Mouse (Mus musculus): ENCODE measurements around the gene Irs4. TPM values are rescaled to one million over a fixed set of nuclear protein-coding genes. Genes with fewer than 3 reads are reported as not detected.
A peak's percentile ranks its signal among the peaks of the same experiment; 100 is the strongest.

The Irs4 gene
- polyA plus RNA-seq (2014; fragmentation: Nextera tagmentation; extraction: Ambion mirVana): 4.0 TPM in 2 replicates

DNA sequence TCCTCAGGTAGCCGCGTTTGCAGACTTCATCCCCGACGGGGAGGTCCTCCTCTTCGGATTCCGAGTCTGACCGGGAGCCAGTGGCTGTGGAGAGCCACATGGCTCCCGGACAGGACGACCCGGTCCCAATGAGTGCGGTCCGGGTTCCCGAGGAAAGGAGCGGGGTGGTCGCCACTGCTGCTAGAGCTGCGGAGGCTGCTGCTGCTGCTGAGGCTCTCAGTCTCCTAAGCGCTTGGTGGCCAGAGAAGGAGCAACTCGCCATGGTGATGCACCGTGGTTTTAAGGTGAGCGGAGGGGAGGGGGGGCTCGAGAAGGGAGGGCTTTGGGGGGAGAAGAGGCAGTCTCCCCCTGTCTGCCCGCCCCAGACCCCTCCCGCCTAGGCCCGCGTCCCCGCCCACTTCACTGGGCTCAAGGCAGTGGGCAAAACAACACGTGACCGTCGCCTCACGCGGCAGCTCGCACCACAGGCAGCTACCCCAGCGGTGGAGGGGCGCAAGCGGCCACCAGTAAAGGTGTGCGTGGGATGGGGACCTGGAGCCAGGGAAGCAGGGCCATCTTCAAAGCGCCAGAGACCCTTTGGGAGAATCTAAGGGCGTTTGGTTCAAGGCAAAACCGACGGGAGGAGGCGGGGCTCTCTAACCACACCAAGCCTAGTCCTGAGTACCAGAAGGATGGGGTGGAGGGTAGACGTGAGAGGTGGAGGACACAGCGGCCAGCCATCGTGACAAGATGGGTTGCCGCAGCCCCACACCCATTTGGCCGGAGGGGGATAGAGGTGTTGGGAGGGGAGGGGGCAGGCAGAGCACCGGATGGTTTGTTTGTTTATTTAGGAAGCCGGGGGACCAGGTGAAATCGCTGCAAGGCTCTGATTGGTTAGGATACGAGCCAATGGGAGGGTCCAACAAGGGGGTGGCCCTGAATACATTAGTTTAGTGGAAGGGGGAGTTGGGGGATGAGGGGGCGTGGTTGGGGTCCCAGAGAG lies at the start of gene Irs4:
Gene Irs4 (minus strand): TSS at position 327 of the 982 bp plus-strand sequence.
- DNase-seq (ENCODE audit: low spot score): peak; percentile 79
- peak within 1 kb of the TSS; percentile 42 for H3K4me3 ChIP-seq (ENCODE audit: low read depth, low read length)
- 24% methylated on average over 47 of the region's 51 CpGs for WGBS
- no peaks in the 10 kb centered on the region for H3K36me3 ChIP-seq (ENCODE audit: control insufficient read depth, insufficient read depth, low read length)
- ATAC-seq (replicated peaks; ENCODE audit: low FRiP score): peak; percentile 78
- peaks cover 37% of the 10 kb centered on the region for H3K27me3 ChIP-seq (ENCODE audit: control insufficient read depth, insufficient read depth, low read length)
- H3K9ac ChIP-seq (ENCODE audit: low read length): no peak within 1 kb of the TSS; the same call in 1 of the 2 replicates
- peak within 1 kb of the TSS; percentile 53 for H3K4me2 ChIP-seq (ENCODE audit: low read depth, low read length, severe bottlenecking)
- peaks cover 2% of the 10 kb centered on the region; the same call in 1 of the 2 replicates for H3K4me1 ChIP-seq (replicated peaks; ENCODE audit: control insufficient read depth, insufficient read depth, low read length)
- no peak within 1 kb of the TSS for H3K27ac ChIP-seq (ENCODE audit: low read depth, low read length)
- H3K9me3 ChIP-seq (ENCODE audit: control insufficient read depth, low read length): no peaks in the 10 kb centered on the region

GRCm38 (mm10) chrX:141750360-141750759 lies 25.3 kb upstream of the Irs4 start:
- Histone ChIP-seq H3K27me3 (ENCODE audit: control insufficient read depth, insufficient read depth, low read length) (no peaks in the 10 kb centered on the region), H3K4me1 (replicated peaks; ENCODE audit: control insufficient read depth, insufficient read depth, low read length) (no peaks in the 10 kb centered on the region), H3K4me2 (ENCODE audit: low read depth, low read length, severe bottlenecking) (no peak overlapping the region), H3K9me3 (ENCODE audit: control insufficient read depth, low read length) (no peaks in the 10 kb centered on the region), H3K4me3 (ENCODE audit: low read depth, low read length) (no peak overlapping the region), H3K36me3 (ENCODE audit: control insufficient read depth, insufficient read depth, low read length) (no peaks in the 10 kb centered on the region), H3K9ac (ENCODE audit: low read length) (no peak overlapping the region), H3K27ac (ENCODE audit: low read depth, low read length) (no peak overlapping the region)
- 70% methylated on average over 2 of the region's 2 CpGs for WGBS
- DNase-seq (ENCODE audit: low spot score): no peak
- ATAC-seq (replicated peaks; ENCODE audit: low FRiP score): no peak

DNA sequence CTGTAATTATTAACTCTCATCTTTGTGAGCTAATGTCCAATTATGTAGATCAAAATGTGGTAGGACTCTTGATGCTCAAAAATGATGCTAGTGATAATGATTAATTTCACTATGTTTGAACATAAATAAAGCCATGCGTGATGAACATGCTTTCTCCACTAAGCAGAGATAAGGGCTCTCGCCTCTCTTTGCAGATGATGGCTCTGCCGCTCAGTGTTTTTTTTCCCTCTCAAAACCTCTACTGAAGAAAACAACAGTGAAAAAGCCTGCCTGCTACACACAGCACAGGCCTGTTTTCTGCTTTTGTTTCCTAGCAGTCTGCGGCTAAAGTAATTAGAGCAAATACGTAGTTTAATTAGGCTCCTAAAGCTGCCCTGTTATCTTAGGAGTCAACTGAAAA lies 4.5 kb upstream of the Irs4 start:
- Histone ChIP-seq H3K27ac (ENCODE audit: low read depth, low read length) (no peak overlapping the region), H3K36me3 (ENCODE audit: control insufficient read depth, insufficient read depth, low read length) (no peaks in the 10 kb centered on the region), H3K9ac (ENCODE audit: low read length) (no peak overlapping the region), H3K9me3 (ENCODE audit: control insufficient read depth, low read length) (no peaks in the 10 kb centered on the region), H3K4me2 (ENCODE audit: low read depth, low read length, severe bottlenecking) (no peak overlapping the region), H3K27me3 (ENCODE audit: control insufficient read depth, insufficient read depth, low read length) (peaks cover 3% of the 10 kb centered on the region; the same call in 1 of the 2 replicates), H3K4me3 (ENCODE audit: low read depth, low read length) (no peak overlapping the region), H3K4me1 (replicated peaks; ENCODE audit: control insufficient read depth, insufficient read depth, low read length) (no peaks in the 10 kb centered on the region)
- ATAC-seq (replicated peaks; ENCODE audit: low FRiP score) (no peak), DNase-seq (ENCODE audit: low spot score) (no peak)
- WGBS: 40% methylated on average over 5 of the region's 5 CpGs

GRCm38 (mm10) chrX:141724391-141724891 lies 622 bp downstream of the Irs4 start:
- Histone ChIP-seq H3K9me3 (ENCODE audit: control insufficient read depth, low read length) (no peaks in the 10 kb centered on the region), H3K36me3 (ENCODE audit: control insufficient read depth, insufficient read depth, low read length) (no peaks in the 10 kb centered on the region), H3K4me3 (ENCODE audit: low read depth, low read length) (peak overlapping the region; percentile 42), H3K27ac (ENCODE audit: low read depth, low read length) (no peak overlapping the region), H3K9ac (ENCODE audit: low read length) (no peak overlapping the region), H3K4me2 (ENCODE audit: low read depth, low read length, severe bottlenecking) (peak overlapping the region; percentile 53), H3K27me3 (ENCODE audit: control insufficient read depth, insufficient read depth, low read length) (peaks cover 37% of the 10 kb centered on the region), H3K4me1 (replicated peaks; ENCODE audit: control insufficient read depth, insufficient read depth, low read length) (peaks cover 2% of the 10 kb centered on the region; the same call in 1 of the 2 replicates)
- DNase-seq (ENCODE audit: low spot score): peak; percentile 62
- 31% methylated on average over 52 of the region's 52 CpGs for WGBS
- peak; percentile 8 for ATAC-seq (replicated peaks; ENCODE audit: low FRiP score)

DNA sequence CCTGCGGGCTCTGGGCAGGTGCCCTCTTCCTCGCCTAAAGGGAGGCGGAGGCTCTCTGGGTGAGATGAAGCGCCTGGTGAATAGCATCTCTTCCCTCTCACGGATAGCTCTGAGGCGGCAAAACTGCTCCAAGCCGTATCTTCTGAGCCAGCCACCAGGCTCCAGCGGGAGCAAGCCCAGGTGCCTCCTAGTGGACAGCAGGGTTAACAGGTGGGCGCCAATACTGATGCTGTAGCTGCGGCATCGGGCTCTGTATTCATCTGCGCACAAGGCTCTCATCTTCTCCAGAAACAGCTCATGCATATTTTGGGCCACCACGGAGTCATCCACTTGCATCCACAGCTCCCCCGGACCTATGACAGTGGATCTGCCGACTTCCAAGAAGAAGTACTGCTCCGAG lies 1.1 kb downstream of the Irs4 start:
- Histone ChIP-seq H3K9me3 (ENCODE audit: control insufficient read depth, low read length) (no peaks in the 10 kb centered on the region), H3K9ac (ENCODE audit: low read length) (no peak overlapping the region), H3K4me1 (replicated peaks; ENCODE audit: control insufficient read depth, insufficient read depth, low read length) (peaks cover 2% of the 10 kb centered on the region; the same call in 1 of the 2 replicates), H3K4me2 (ENCODE audit: low read depth, low read length, severe bottlenecking) (peak overlapping the region; percentile 53), H3K27ac (ENCODE audit: low read depth, low read length) (no peak overlapping the region), H3K36me3 (ENCODE audit: control insufficient read depth, insufficient read depth, low read length) (no peaks in the 10 kb centered on the region), H3K4me3 (ENCODE audit: low read depth, low read length) (peak overlapping the region; percentile 42), H3K27me3 (ENCODE audit: control insufficient read depth, insufficient read depth, low read length) (peaks cover 37% of the 10 kb centered on the region)
- WGBS: 22% methylated on average over 16 of the region's 16 CpGs
- DNase-seq (ENCODE audit: low spot score) (no peak), ATAC-seq (replicated peaks; ENCODE audit: low FRiP score) (no peak)

GRCm38 (mm10) chrX:141721725-141722124 lies 3.3 kb downstream of the Irs4 start:
- ATAC-seq (replicated peaks; ENCODE audit: low FRiP score): peak; percentile 25; the same call in 1 of the 2 replicates
- H3K4me1 ChIP-seq (replicated peaks; ENCODE audit: control insufficient read depth, insufficient read depth, low read length): peaks cover 2% of the 10 kb centered on the region; the same call in 1 of the 2 replicates
- H3K4me2 ChIP-seq (ENCODE audit: low read depth, low read length, severe bottlenecking): peak overlapping the region; percentile 64
- DNase-seq (ENCODE audit: low spot score): peak; percentile 68
- H3K27me3 ChIP-seq (ENCODE audit: control insufficient read depth, insufficient read depth, low read length): peaks cover 34% of the 10 kb centered on the region
- peak overlapping the region; percentile 29 for H3K9ac ChIP-seq (ENCODE audit: low read length)
- H3K27ac ChIP-seq (ENCODE audit: low read depth, low read length): no peak overlapping the region
- 13% methylated on average over 29 of the region's 33 CpGs for WGBS
- H3K36me3 ChIP-seq (ENCODE audit: control insufficient read depth, insufficient read depth, low read length): no peaks in the 10 kb centered on the region
- H3K4me3 ChIP-seq (ENCODE audit: low read depth, low read length): peak overlapping the region; percentile 42
- no peaks in the 10 kb centered on the region for H3K9me3 ChIP-seq (ENCODE audit: control insufficient read depth, low read length)

Other genes with a start within 250 kb of the Irs4 start
- 11.0 and 13.4 TPM in 2 replicates for gene Col4a5, start 249.9 kb downstream of the Irs4 start, polyA plus RNA-seq (2014; fragmentation: Nextera tagmentation; extraction: Ambion mirVana)
- gene Gm15294, start 150.0 kb upstream of the Irs4 start, polyA plus RNA-seq (2014; fragmentation: Nextera tagmentation; extraction: Ambion mirVana): not detected in 2 replicates

Data from forebrain, embryonic 11.5 days (tissue).